Mouse (Mus musculus): ENCODE measurements around the gene Ndufa6.

DNA sequence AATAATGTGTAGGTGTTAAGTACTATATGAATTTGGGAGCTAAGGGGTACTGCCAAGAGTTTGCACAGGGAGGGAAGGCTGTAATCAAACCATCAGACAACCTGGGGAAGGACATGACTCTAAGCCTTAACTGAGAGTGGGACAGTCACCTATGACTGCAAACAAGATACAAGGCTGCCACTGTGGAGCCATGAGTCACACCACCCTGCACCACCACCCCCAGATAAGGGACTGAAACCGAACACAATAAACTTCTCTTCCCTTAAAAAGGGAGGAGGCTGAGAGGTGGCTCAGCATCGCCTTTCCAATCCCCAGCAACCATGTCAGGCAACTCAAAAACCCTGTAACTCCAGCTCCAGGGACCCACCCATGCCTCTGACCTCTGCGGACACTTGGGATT, 2.6 kb downstream of the Ndufa6 start:
- TF ChIP-seq POLR2A (IDR thresholded peaks at IDR 0.05; ENCODE audit: borderline replicate concordance, control insufficient read depth, low read depth, low read length), result no peak
- TF ChIP-seq CTCF (IDR thresholded peaks at IDR 0.05; ENCODE audit: control insufficient read depth, insufficient read depth, low read length), result no peak

All from bone marrow, adult 2 months (tissue).